Mouse (Mus musculus): ENCODE results near the gene Ankrd34b. TPM values are rescaled to one million over a fixed set of nuclear protein-coding genes. Genes with fewer than 3 reads are reported as not detected.

Gene Ankrd34b
- total and polyA plus RNA-seq, 3 experiments = not detected

DNA sequence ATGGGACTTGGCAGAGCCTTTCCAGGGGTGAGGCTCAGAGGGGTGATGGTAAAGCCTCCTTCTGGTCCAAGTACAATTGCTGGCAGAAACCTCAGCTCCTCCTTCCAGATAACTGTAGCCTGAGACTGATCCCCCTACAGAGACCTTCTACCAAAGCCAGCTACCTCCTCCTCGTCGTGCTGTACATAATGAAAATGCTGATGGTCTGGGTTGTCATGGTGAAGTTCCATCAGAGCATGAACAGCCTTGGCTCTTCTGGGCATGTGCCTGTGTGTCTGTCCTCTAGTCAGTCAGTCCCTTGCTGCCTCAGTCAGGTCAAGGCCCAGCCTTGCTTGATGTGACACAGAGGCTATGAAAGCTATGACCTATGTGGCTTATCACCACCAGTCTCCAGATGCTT is 15.2 kb upstream of the Ankrd34b start:
- H3K4me1 ChIP-seq (ENCODE audit: control insufficient read depth in 1 of 2, insufficient read depth in 2 of 2, low read length in 2 of 2) = no peaks in the 10 kb centered on the region
- H3K9ac ChIP-seq (ENCODE audit: control insufficient read depth, low read depth, low read length, poor library complexity, severe bottlenecking) = no peak overlapping the region
- H3K27me3 ChIP-seq (ENCODE audit: control insufficient read depth in 1 of 2, insufficient read depth in 2 of 2, low read length in 2 of 2) = no peaks in the 10 kb centered on the region
- H3K79me2 ChIP-seq (ENCODE audit: control insufficient read depth, insufficient read depth, low read length, poor library complexity) = no peaks in the 10 kb centered on the region
- no peak overlapping the region for H3K27ac ChIP-seq (ENCODE audit: control insufficient read depth, low read depth, low read length)
- no peaks in the 10 kb centered on the region for H3K36me3 ChIP-seq (ENCODE audit: control insufficient read depth in 1 of 2, insufficient read depth in 2 of 2, low read length in 2 of 2)
- H3K4me3 ChIP-seq (ENCODE audit: control insufficient read depth in 1 of 2, insufficient read depth in 1 of 2, low read depth in 2 of 2, low read length in 2 of 2) = no peak overlapping the region
- no peaks in the 10 kb centered on the region for H3K9me3 ChIP-seq (replicated peaks; ENCODE audit: insufficient read depth, low read length)
- no peak for DNase-seq (ENCODE audit: low read depth, low spot score)
- TF ChIP-seq E2F4 (IDR thresholded peaks at IDR 0.05; ENCODE audit: borderline replicate concordance, low read depth, low read length) (no peak), NELFE (IDR thresholded peaks at IDR 0.05; ENCODE audit: low read depth, low read length) (no peak), USF1 (IDR thresholded peaks at IDR 0.05; ENCODE audit: low read depth, low read length) (no peak), MXI1 (IDR thresholded peaks at IDR 0.05; ENCODE audit: low read depth, low read length) (no peak), POLR2AphosphoS5 (IDR thresholded peaks at IDR 0.05; ENCODE audit: borderline replicate concordance, low read depth, low read length) (no peak), ZMIZ1 (IDR thresholded peaks at IDR 0.05; ENCODE audit: low read depth, low read length) (no peak)

DNA sequence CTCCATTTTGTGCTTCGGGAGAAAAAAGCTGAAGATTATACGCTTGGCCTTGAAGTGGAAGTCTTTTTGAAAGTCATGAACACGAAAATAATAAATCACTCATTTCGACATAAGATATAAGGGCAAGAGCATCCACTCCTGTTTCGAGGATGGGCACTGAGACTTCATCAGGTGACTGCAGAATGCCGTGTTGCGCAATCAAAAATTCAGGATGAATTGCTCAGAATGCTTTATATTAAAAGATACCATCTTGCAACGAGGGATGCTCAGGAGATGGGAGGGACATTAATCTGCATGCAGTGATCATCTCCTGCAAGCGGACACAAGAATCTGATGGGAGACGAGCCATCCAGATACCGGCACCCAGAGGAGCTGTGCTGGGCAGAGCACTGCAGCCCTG is 6.1 kb upstream of the Ankrd34b start:
- DNase-seq (ENCODE audit: low read depth, low spot score) = no peak
- Histone ChIP-seq H3K4me3 (ENCODE audit: control insufficient read depth in 1 of 2, insufficient read depth in 1 of 2, low read depth in 2 of 2, low read length in 2 of 2) (no peak overlapping the region), H3K9me3 (replicated peaks; ENCODE audit: insufficient read depth, low read length) (no peaks in the 10 kb centered on the region), H3K27me3 (ENCODE audit: control insufficient read depth in 1 of 2, insufficient read depth in 2 of 2, low read length in 2 of 2) (no peaks in the 10 kb centered on the region), H3K79me2 (ENCODE audit: control insufficient read depth, insufficient read depth, low read length, poor library complexity) (no peaks in the 10 kb centered on the region), H3K36me3 (ENCODE audit: control insufficient read depth in 1 of 2, insufficient read depth in 2 of 2, low read length in 2 of 2) (no peaks in the 10 kb centered on the region), H3K27ac (ENCODE audit: control insufficient read depth, low read depth, low read length) (no peak overlapping the region), H3K4me1 (ENCODE audit: control insufficient read depth in 1 of 2, insufficient read depth in 2 of 2, low read length in 2 of 2) (no peaks in the 10 kb centered on the region), H3K9ac (ENCODE audit: control insufficient read depth, low read depth, low read length, poor library complexity, severe bottlenecking) (no peak overlapping the region)
- TF ChIP-seq TCF12 (IDR thresholded peaks at IDR 0.05; ENCODE audit: low read depth, low read length) (no peak), MAFK (IDR thresholded peaks at IDR 0.05; ENCODE audit: borderline replicate concordance, low read depth, low read length) (no peak), RCOR1 (IDR thresholded peaks at IDR 0.05; ENCODE audit: low read depth, low read length) (no peak)

DNA sequence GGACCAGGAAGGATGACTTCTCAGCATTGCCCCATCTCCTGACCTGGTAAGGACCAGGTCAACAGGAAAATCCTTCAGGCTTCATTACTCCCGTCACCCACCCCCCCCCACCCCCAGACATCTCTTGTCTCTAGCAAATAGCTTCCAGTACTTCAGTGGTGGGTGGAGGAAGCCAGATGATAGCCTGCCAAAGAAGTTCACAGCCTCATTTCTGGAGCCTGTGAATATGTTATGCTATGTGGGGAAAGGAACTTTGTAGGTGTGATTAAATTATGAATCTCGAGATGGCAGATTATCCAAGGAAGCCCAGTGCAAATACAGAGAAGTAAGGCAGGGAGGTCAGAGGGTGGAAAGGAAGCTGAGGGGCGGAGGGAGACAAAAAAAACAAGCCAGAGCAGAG is 2.0 kb upstream of the Ankrd34b start:
- Histone ChIP-seq H3K79me2 (ENCODE audit: control insufficient read depth, insufficient read depth, low read length, poor library complexity) (no peaks in the 10 kb centered on the region), H3K27ac (ENCODE audit: control insufficient read depth, low read depth, low read length) (no peak overlapping the region), H3K4me1 (ENCODE audit: control insufficient read depth in 1 of 2, insufficient read depth in 2 of 2, low read length in 2 of 2) (no peaks in the 10 kb centered on the region), H3K9ac (ENCODE audit: control insufficient read depth, low read depth, low read length, poor library complexity, severe bottlenecking) (no peak overlapping the region), H3K27me3 (ENCODE audit: control insufficient read depth in 1 of 2, insufficient read depth in 2 of 2, low read length in 2 of 2) (no peaks in the 10 kb centered on the region), H3K9me3 (replicated peaks; ENCODE audit: insufficient read depth, low read length) (no peaks in the 10 kb centered on the region), H3K36me3 (ENCODE audit: control insufficient read depth in 1 of 2, insufficient read depth in 2 of 2, low read length in 2 of 2) (no peaks in the 10 kb centered on the region), H3K4me3 (ENCODE audit: control insufficient read depth in 1 of 2, insufficient read depth in 1 of 2, low read depth in 2 of 2, low read length in 2 of 2) (no peak overlapping the region)
- TF ChIP-seq TBP (IDR thresholded peaks at IDR 0.05; ENCODE audit: low read depth, low read length) = no peak
- no peak for TF ChIP-seq GABPA (IDR thresholded peaks at IDR 0.05; ENCODE audit: low read depth, low read length)
- DNase-seq (ENCODE audit: low read depth, low spot score) = no peak
